Mouse (Mus musculus) ES-E14 (cell line): ENCODE data around the gene Prmt9. TPM values are rescaled to one million over a fixed set of nuclear protein-coding genes. Genes with fewer than 3 reads are reported as not detected.

Source experiments
- DNase-seq: peaks from one replicate; pipeline ENCODE4 v3.0.0-alpha.2; 2013; ENCODE audit warnings: low read depth, low spot score
- H3K27ac ChIP-seq: 2 replicates; pipeline ENCODE4 v1.5.1; 2012; ENCODE audit warnings: low read depth, mild to moderate bottlenecking, low read length, moderate library complexity, mixed read lengths; ENCODE audit not compliant: poor library complexity, insufficient read depth, severe bottlenecking
- H3K36me3 ChIP-seq: 2 replicates; pipeline ENCODE4 v1.6.1; 2012; ENCODE audit warnings: mild to moderate bottlenecking, low read length, moderate library complexity, mixed read lengths; ENCODE audit not compliant: control insufficient read depth, poor library complexity, insufficient read depth, severe bottlenecking
- H3K4me1 ChIP-seq, 2 experiments: fragments of 150-350 bp in 1 of 2; sonication (generic) in 1 of 2; 2 replicates each; pipeline ENCODE4 v1.6.1; 2012; ENCODE audit warnings: low read length in 2 of 2, mild to moderate bottlenecking in 1 of 2, mixed read lengths in 1 of 2; ENCODE audit not compliant: control insufficient read depth in 2 of 2, insufficient read depth in 2 of 2, poor library complexity in 1 of 2
- H3K4me3 ChIP-seq, 2 experiments: fragments of 150-350 bp in 1 of 2; sonication (generic) in 1 of 2; 2 replicates each; pipeline ENCODE4 v1.5.1; 2012; ENCODE audit warnings: low read length in 2 of 2, low read depth in 1 of 2, mild to moderate bottlenecking in 1 of 2, mixed read lengths in 1 of 2; ENCODE audit not compliant: insufficient read depth in 1 of 2, poor library complexity in 1 of 2, severe bottlenecking in 1 of 2
- H3K9ac ChIP-seq: 2 replicates; pipeline ENCODE4 v1.6.1; 2012; ENCODE audit warnings: low read depth, mild to moderate bottlenecking, low read length, mixed read lengths; ENCODE audit not compliant: poor library complexity, insufficient read depth, severe bottlenecking
- H3K9me3 ChIP-seq: fragments of 150-350 bp; sonication (generic); 2 replicates; pipeline ENCODE4 v1.6.1; 2012; ENCODE audit warnings: low read depth, mild to moderate bottlenecking, low read length; ENCODE audit not compliant: control insufficient read depth, insufficient read depth
- CHD2 ChIP-seq: IDR thresholded peaks from 2 replicates; pipeline ENCODE4 v1.6.1; 2014; ENCODE audit warnings: mild to moderate bottlenecking, low read depth, low read length, inconsistent platforms
- HCFC1 ChIP-seq: IDR thresholded peaks from 2 replicates; pipeline ENCODE4 v1.6.1; 2012; ENCODE audit warnings: low read length, inconsistent platforms, borderline replicate concordance; ENCODE audit not compliant: insufficient read depth
- MAFK ChIP-seq: IDR thresholded peaks from 2 replicates; pipeline ENCODE4 v1.6.1; 2014; ENCODE audit warnings: mild to moderate bottlenecking, low read depth, low read length, inconsistent platforms; ENCODE audit not compliant: insufficient read depth
- ZC3H11A ChIP-seq: IDR thresholded peaks from 2 replicates; pipeline ENCODE4 v1.6.1; 2012; ENCODE audit warnings: low read depth, mild to moderate bottlenecking, inconsistent platforms, low read length, borderline replicate concordance
- ZNF384 ChIP-seq: IDR thresholded peaks from 2 replicates; pipeline ENCODE4 v1.6.1; 2012; ENCODE audit warnings: low read depth, low read length, inconsistent platforms
- in situ Hi-C, 2 experiments: fragments of 600-800 bp; cut with MboI; formaldehyde crosslinking; loops; one replicate each; pipeline ENCODE4 v1.15.1; 2025; ENCODE audit warnings: low sequenced_read_pairs in 2 of 2, inconsistent platforms in 1 of 2; ENCODE audit not compliant: unreplicated experiment in 2 of 2
- total RNA-seq: library from RNA; depleted of rRNA; stranded (reverse); fragments of 300-350 nt; gene quantifications from 2 replicates; pipeline ENCODE4 v1.2.3, GENCODE M21; 2012; rRNA removed

The Prmt9 gene
- total RNA-seq: 11.9 and 18.2 TPM in 2 replicates

DNA sequence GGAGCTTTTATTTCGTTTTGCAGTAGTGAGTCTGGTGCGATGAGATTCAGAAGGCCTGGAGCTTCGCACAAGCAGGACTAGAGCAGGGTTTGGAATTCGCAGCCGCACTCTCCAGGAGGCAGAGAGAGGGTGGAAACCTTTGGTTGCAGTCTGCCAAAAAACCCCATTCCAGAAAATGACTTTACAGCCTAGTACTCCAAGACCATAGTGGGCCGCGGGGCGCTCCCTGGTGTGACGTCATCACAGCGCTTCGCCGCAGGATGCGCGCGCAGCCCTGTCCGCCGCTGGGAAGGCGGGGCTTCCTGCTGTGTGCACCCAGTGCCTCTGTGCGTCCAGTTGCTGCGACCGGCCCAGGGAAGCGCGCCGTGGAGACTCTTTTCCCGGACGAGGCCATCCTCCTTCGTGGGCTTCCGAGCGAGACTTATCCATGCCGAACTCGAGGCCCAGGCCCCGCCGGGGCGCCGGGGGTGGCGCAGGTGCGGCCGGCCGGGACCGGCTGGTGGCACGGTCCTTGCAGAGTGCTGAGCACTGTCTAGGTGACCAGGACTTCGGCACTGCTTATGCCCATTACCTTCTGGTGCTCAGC lies at the start of gene Prmt9:
TSS of gene Prmt9 (plus strand) at position 277 of the 586 bp plus-strand sequence.
- Histone ChIP-seq H3K4me1 (no peaks in the 10 kb centered on the region), H3K9ac (peak within 1 kb of the TSS; percentile 94), H3K27ac (no peak within 1 kb of the TSS), H3K9me3 (no peaks in the 10 kb centered on the region), H3K4me3 (peak within 1 kb of the TSS; percentile 84 to 86), H3K36me3 (peaks cover 5% of the 10 kb centered on the region)
- TF ChIP-seq MAFK (no peak), ZC3H11A (no peak), ZNF384 (no peak), HCFC1 (no peak), CHD2 (no peak)
- in situ Hi-C loops: no loop called here
- peak; percentile 69 for DNase-seq

DNA sequence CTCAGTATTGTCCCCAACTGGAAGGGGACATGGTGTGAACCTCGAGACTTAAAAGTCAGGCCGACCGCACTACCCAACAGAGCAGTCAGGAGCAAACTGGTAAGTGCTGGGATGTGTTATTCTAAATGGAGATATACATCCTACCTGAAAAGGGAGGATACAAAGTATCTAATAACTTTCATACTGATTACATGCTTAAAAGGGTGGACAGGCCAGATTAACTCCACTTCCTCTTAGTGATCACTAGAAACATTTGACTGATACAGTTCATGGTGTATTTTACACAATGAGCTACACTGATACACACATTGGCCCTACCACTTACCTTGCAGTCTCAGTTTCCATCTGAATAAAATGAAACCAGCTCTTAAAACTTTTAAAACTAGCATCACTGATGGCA lies 48.9 kb upstream of the Prmt9 start:
- no peak for TF ChIP-seq HCFC1
- TF ChIP-seq MAFK: no peak
- TF ChIP-seq ZC3H11A: no peak
- TF ChIP-seq ZNF384: no peak
- TF ChIP-seq CHD2: no peak
- in situ Hi-C loops: no loop called here
- Histone ChIP-seq H3K9ac (no peak overlapping the region), H3K4me1 (no peaks in the 10 kb centered on the region), H3K36me3 (no peaks in the 10 kb centered on the region), H3K4me3 (no peak overlapping the region), H3K27ac (no peak overlapping the region), H3K9me3 (no peaks in the 10 kb centered on the region)
- no peak for DNase-seq

DNA sequence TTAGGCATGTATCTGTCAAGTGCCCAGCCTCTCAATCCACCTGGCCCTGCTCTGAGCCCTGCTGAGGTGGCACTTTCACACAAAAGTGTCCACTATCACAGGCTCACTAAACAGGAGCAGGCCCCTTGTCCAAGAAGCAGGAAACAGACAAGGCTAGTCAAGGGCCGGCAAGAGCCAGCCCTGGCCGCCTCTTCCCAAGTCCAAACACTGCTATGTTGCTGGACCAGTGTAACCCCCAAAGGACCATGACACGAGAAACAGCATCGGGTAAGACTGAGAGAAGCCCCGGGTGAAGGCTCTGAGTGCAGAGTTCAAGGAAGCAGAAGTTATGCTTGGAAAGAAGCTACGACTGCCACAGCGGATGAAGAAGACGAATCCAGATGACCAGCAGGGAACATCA lies 48.1 kb upstream of the Prmt9 start:
- H3K27ac ChIP-seq: no peak overlapping the region
- no peak overlapping the region for H3K9ac ChIP-seq
- H3K9me3 ChIP-seq: no peaks in the 10 kb centered on the region
- H3K4me3 ChIP-seq: no peak overlapping the region
- H3K36me3 ChIP-seq: peaks cover under 1% of the 10 kb centered on the region; the same call in 1 of the 2 replicates
- in situ Hi-C loops: no loop called here
- no peaks in the 10 kb centered on the region for H3K4me1 ChIP-seq
- DNase-seq: no peak
- TF ChIP-seq CHD2 (no peak), MAFK (no peak), HCFC1 (no peak), ZNF384 (no peak), ZC3H11A (no peak)

DNA sequence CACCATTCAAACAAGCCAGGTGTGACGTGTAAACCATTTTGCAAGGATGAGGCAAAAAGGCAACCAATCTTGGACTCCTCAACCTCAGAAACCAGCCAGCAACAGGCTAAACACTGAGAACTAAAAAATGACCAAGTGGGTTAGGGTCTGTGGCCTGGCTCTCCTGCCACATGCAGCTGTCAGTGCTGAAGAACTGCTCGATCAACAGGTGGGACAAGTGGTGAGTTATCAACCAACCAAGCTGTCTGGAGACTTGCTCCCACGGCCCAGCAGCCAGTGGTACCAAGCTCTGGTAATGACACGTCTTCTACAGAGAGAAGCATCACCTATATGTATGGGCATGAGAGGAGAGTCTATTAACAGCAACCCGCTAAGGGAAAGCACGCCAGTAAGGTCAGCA lies 46.6 kb upstream of the Prmt9 start:
- no peaks in the 10 kb centered on the region for H3K9me3 ChIP-seq
- in situ Hi-C loops: no loop called here
- H3K4me3 ChIP-seq: no peak overlapping the region
- no peaks in the 10 kb centered on the region for H3K4me1 ChIP-seq
- no peak overlapping the region for H3K9ac ChIP-seq
- peaks cover 2% of the 10 kb centered on the region; the same call in 1 of the 2 replicates for H3K36me3 ChIP-seq
- no peak for DNase-seq
- no peak overlapping the region for H3K27ac ChIP-seq
- TF ChIP-seq HCFC1 (no peak), ZC3H11A (no peak), ZNF384 (no peak)

DNA sequence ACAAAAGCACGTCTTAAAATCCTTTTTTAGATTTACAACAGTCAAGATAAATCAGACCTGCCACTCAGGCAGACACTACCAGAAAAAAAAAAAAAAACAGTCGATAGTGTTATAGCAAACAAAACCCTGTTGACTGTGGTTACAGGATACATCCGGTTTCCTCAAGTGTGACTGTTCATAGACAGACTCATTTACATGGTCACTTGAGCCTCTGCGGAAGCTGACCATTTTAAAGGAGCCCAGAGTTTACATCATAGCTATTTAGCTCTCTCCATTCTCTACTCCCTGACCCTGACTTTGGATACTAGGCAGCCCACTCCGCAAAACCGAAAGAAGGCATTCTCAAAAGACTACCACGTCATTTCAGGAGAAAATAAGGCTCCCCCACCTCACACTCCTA lies 42.7 kb upstream of the Prmt9 start:
- H3K27ac ChIP-seq: no peak overlapping the region
- no peak for TF ChIP-seq HCFC1
- TF ChIP-seq ZNF384: no peak
- DNase-seq: no peak
- H3K36me3 ChIP-seq: peaks cover 2% of the 10 kb centered on the region; the same call in 1 of the 2 replicates
- peaks cover 0 to 2% of the 10 kb centered on the region in 2 experiments; a peak in 2 of 4 replicates for H3K4me1 ChIP-seq
- H3K9ac ChIP-seq: no peak overlapping the region
- H3K4me3 ChIP-seq: no peak overlapping the region
- in situ Hi-C loops: no loop called here
- no peaks in the 10 kb centered on the region for H3K9me3 ChIP-seq
